Mouse (Mus musculus) kidney, adult 2 months (tissue): Measurements from ENCODE around the gene Cebpa.

Experiments used
- CTCF ChIP-seq: fragments of 200-500 bp; conservative IDR thresholded peaks from 2 replicates; pipeline ENCODE4 v1.5.1; 2011; ENCODE audit warnings: low read depth, mild to moderate bottlenecking, control low read depth, low read length, moderate library complexity, mixed read lengths; ENCODE audit not compliant: insufficient read depth, insufficient read length
- POLR2A ChIP-seq: fragments of 200-500 bp; IDR thresholded peaks from one replicate; pipeline ENCODE4 v1.6.1; 2011; ENCODE audit warnings: low read depth, low read length, control low read depth

DNA sequence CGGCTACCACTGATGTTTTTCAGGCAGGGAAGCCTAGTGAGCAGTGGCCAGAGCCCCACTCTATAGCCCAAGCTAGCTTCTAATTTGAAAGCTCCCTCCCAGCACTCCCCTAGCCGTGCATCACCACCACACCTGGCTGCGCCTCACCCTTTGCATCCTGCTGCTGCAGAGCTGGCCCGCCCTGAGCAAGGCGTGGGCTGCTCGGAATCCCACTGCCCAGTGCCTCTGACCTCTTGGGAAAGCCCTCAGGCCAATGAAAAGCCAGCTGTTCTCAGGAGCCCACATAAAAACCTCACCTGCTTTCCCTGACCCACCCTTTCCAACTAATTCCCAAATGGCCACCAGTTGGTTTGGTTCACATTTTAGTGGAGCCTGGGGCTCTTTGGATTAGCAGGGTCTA is 45.0 kb downstream of the Cebpa start:
- TF ChIP-seq CTCF (no peak), POLR2A (no peak)
